Mouse (Mus musculus): ENCODE measurements around the gene Clstn2. TPM values are rescaled to one million over a fixed set of nuclear protein-coding genes. Genes with fewer than 3 reads are reported as not detected.

Gene Clstn2
- polyA plus RNA-seq (2016; fragmentation: Nextera tagmentation; extraction: Ambion mirVana), result 0.96 and 1.0 TPM in 2 replicates

DNA sequence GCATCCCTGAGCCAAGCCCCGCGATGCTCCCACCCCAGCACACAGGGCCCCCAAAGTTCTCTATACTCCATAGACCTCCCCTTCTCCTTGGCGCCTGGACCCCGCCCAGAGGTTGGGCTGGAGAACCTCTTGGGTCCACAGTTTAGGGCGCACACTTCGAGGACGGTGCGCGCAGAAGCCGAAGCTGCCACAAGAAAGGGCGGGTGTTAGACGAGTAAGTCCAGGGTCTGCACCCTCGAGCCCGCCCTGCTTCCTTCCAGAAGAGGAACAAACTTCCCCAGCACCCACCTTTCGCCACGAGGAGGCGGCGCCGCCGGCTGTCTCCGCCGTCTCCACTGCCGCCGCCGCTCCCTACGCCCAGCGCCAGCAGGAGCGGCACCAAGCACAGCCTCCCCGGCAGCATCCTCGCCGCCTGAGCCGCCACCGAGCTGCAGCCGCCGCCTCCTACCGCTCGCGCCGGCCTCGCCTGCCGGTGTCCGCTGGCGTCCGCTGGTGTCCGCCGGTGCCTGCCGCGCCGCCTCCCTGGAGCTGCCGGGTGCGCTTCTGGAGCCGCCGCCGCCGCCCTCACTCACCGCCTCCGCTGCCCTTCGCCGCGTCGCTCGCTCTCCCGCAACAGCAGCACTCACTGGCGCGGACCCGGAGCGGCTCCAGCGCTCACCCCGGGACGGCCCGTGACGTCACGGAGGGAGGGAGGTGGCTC lies at the start of gene Clstn2:
Clstn2 (minus strand) TSS at position 609 of the 700 bp plus-strand sequence.
- H3K9me3 ChIP-seq (replicated peaks), result no peaks in the 10 kb centered on the region
- H3K4me1 ChIP-seq, result peaks cover 19% of the 10 kb centered on the region
- DNase-seq (ENCODE audit: low spot score), result peak; percentile 88
- under 1% methylated on average over 73 of the region's 73 CpGs for whole genome bisulfite sequencing
- peak within 1 kb of the TSS; percentile 64 for H3K4me3 ChIP-seq
- H3K27ac ChIP-seq (replicated peaks), result peak within 1 kb of the TSS; percentile 77
- H3K27me3 ChIP-seq (ENCODE audit: low read depth, poor library complexity, severe bottlenecking), result peaks cover 46% of the 10 kb centered on the region
- H3K36me3 ChIP-seq, result no peaks in the 10 kb centered on the region

GRCm38 (mm10) chr9:98067767-98068166 lies 34.8 kb upstream of the Clstn2 start:
- Histone ChIP-seq H3K27ac (replicated peaks) (no peak overlapping the region), H3K27me3 (ENCODE audit: low read depth, poor library complexity, severe bottlenecking) (no peaks in the 10 kb centered on the region), H3K4me1 (no peaks in the 10 kb centered on the region), H3K4me3 (no peak overlapping the region), H3K36me3 (no peaks in the 10 kb centered on the region), H3K9me3 (replicated peaks) (no peaks in the 10 kb centered on the region)
- 89% methylated on average over 5 of the region's 5 CpGs for WGBS
- DNase-seq (ENCODE audit: low spot score), result no peak

DNA sequence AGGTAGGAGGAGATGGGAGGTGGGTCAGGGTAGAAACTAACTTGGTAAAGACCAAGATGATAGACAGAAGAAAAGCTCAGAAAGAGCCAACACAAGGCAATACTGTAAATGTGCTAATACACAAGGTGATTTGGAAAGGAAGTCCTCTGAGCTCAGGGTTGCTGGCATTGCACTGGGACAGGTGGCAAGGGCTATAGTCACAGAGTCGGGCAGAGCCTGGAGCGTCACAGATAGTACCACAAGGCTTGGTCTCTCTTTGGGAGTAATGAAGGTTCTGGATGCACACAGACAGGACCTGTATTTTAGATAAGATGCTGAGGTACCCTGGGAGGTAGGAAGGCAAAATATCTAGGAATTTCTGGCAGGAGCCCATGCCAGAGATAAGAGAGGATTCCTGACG lies 28.7 kb upstream of the Clstn2 start:
- H3K4me1 ChIP-seq, result no peaks in the 10 kb centered on the region
- no peak overlapping the region for H3K27ac ChIP-seq (replicated peaks)
- no peak for DNase-seq (ENCODE audit: low spot score)
- H3K9me3 ChIP-seq (replicated peaks), result no peaks in the 10 kb centered on the region
- no peaks in the 10 kb centered on the region for H3K36me3 ChIP-seq
- no peak overlapping the region for H3K4me3 ChIP-seq
- 86% methylated on average over 3 of the region's 3 CpGs for WGBS
- no peaks in the 10 kb centered on the region for H3K27me3 ChIP-seq (ENCODE audit: low read depth, poor library complexity, severe bottlenecking)

- WGBS, result 96% methylated on average over 2 of the region's 2 CpGs
- no peaks in the 10 kb centered on the region for H3K4me1 ChIP-seq
- no peak for DNase-seq (ENCODE audit: low spot score)
- H3K27me3 ChIP-seq (ENCODE audit: low read depth, poor library complexity, severe bottlenecking), result no peaks in the 10 kb centered on the region
- no peak overlapping the region for H3K27ac ChIP-seq (replicated peaks)
- no peaks in the 10 kb centered on the region for H3K9me3 ChIP-seq (replicated peaks)
- no peak overlapping the region for H3K4me3 ChIP-seq
- H3K36me3 ChIP-seq, result no peaks in the 10 kb centered on the region
Observed at GRCm38 (mm10) chr9:98057291-98057690, 24.3 kb upstream of the Clstn2 start.

DNA sequence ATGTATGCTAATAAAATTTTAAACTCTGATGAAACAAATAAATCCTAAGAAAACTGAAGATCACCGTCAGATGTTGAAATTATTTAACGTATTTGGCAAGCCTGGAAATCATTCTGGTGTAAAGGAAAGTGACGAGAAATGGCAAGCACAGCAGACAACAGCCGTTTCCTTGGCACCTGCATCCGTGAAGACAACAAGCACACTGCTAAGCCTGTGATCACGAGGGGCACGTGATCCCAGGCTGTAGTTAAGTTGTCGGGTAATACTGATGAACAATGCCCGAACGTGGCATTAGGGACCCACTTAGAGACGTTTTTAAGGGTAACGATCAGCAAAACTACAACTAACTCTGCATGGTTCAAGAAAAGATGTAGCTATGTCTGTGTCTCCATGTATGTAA lies 18.4 kb upstream of the Clstn2 start:
- WGBS, result 84% methylated on average over 12 of the region's 12 CpGs
- Histone ChIP-seq H3K27ac (replicated peaks) (no peak overlapping the region), H3K27me3 (ENCODE audit: low read depth, poor library complexity, severe bottlenecking) (no peaks in the 10 kb centered on the region), H3K36me3 (no peaks in the 10 kb centered on the region), H3K4me3 (no peak overlapping the region), H3K4me1 (no peaks in the 10 kb centered on the region), H3K9me3 (replicated peaks) (no peaks in the 10 kb centered on the region)
- DNase-seq (ENCODE audit: low spot score), result no peak

DNA sequence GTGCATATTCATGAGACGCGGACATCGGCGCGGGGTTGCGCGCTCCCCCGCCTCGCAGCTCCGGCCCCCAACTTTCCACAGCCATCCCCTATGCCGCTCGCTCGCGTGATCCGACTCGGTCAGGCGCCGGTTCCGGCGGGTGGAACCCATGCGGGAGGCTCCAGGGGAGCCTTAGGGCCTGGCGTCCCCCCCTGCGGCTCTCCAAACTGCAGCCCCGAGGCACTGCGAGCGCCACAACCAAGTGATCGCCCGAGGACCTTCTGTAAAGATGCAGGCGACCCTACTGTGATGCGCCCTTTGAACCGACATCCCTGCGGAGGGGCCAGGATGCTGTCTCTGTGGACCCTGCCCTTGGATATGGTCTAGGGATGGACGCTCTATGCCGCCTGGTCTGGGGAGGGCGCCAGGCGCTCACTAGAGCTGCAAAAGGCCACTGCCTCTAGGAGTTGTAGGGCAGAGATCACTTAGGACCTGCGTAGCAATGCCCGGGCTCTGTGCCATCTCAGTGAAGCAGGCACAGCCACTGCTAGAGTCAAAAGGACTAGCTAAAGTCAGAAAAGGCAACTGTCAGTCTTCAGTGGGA lies 383 bp upstream of the Clstn2 start:
- DNase-seq (ENCODE audit: low spot score), result no peak
- H3K27ac ChIP-seq (replicated peaks), result peak overlapping the region; percentile 77

DNA sequence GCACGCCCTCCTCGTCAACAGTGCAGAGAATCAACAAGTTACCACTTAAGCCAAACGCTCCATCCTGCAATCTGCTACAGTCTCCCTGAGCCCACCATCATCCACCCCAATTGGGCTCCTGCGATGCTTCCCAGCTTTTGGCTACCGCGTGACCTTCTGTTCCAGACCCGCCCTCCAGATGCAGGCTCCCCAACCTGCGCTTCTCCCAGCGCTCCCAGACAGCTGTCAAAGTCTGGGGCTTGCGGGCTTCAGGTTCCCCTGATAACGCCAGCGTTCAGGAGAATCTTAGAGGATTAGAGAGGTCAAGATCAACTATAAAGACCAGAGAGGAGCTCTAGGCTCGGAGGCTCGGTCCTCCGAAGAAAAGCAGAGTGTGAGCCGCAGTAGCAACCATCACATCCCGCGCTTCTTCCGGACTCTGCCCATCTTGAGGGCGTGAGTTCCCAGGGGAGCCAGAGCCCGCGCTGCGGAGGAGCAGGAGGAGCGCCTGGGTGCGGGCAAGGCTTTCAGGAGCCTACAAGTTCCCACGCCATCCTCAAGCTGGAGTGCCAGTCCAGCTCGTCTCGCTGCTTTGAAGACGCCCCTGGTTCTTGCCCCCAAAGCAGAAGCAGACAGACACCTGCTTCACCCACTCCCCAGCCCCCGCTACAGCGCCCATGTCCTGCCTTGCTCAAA lies 946 bp downstream of the Clstn2 start:
- H3K4me3 ChIP-seq, result peak overlapping the region; percentile 64
- H3K9me3 ChIP-seq (replicated peaks), result no peaks in the 10 kb centered on the region
- H3K27ac ChIP-seq (replicated peaks), result peak overlapping the region; percentile 77; the same call in 1 of the 2 replicates
- WGBS, result under 1% methylated on average over 31 of the region's 31 CpGs
- no peaks in the 10 kb centered on the region for H3K36me3 ChIP-seq
- H3K4me1 ChIP-seq, result peaks cover 19% of the 10 kb centered on the region
- peak; percentile 42 for DNase-seq (ENCODE audit: low spot score)
- peaks cover 46% of the 10 kb centered on the region for H3K27me3 ChIP-seq (ENCODE audit: low read depth, poor library complexity, severe bottlenecking)

More for the DNA sequence above, 383 bp upstream of the Clstn2 start:
- Histone ChIP-seq H3K4me1 (peaks cover 19% of the 10 kb centered on the region), H3K36me3 (no peaks in the 10 kb centered on the region), H3K4me3 (peak overlapping the region; percentile 64), H3K27me3 (ENCODE audit: low read depth, poor library complexity, severe bottlenecking) (peaks cover 46% of the 10 kb centered on the region), H3K9me3 (replicated peaks) (no peaks in the 10 kb centered on the region)
- under 1% methylated on average over 38 of the region's 38 CpGs for WGBS

DNA sequence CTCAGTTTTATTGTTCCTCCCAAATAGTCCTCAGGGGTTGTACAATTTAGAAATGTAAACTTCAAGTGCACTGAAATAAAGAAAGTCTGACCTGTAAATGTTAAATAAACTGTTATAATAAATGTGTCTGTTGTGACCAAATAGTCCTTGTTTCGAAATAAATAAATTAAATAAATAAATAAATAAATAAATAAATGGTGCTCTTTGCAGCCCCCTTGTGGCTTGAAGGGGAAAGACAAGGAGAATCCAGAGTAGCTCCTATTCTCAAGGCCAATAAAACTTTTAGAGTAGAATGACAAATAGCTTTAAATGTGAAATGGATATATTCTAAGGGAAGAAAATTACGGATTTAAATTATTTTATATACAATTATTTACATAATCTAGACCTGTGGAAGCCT lies 2.3 kb downstream of the Clstn2 start:
- Histone ChIP-seq H3K36me3 (no peaks in the 10 kb centered on the region), H3K4me3 (no peak overlapping the region), H3K27ac (replicated peaks) (no peak overlapping the region), H3K4me1 (peaks cover 19% of the 10 kb centered on the region), H3K27me3 (ENCODE audit: low read depth, poor library complexity, severe bottlenecking) (peaks cover 46% of the 10 kb centered on the region), H3K9me3 (replicated peaks) (no peaks in the 10 kb centered on the region)
- WGBS, result 23% methylated on average over 2 of the region's 2 CpGs
- DNase-seq (ENCODE audit: low spot score), result no peak

- Histone ChIP-seq H3K36me3 (no peaks in the 10 kb centered on the region), H3K27ac (replicated peaks) (no peak overlapping the region), H3K27me3 (ENCODE audit: low read depth, poor library complexity, severe bottlenecking) (no peaks in the 10 kb centered on the region; the same call in 1 of the 2 replicates), H3K4me3 (no peak overlapping the region), H3K4me1 (no peaks in the 10 kb centered on the region), H3K9me3 (replicated peaks) (no peaks in the 10 kb centered on the region)
- WGBS, result 80% methylated on average over 3 of the region's 3 CpGs
- no peak for DNase-seq (ENCODE audit: low spot score)
Observed at GRCm38 (mm10) chr9:98025548-98025947, 7.4 kb downstream of the Clstn2 start.

DNA sequence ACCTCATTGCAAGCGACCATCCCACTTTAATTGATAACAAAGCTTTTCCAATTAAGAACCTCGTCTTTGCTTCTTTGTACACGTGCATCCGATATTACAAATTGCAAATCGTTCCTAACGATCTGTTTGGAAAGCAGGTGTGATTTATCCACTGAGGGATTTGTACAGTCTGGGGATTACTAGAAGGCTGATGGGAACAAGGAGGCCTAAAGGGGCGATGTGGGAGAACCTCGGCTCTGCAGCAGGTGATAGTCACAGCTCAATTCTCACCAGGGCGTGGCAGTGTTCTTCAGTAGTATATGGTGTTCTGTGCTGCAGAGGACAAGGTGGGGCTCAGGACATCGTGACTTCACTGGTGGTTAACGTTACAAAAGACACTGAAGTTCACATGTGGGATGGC lies 9.9 kb downstream of the Clstn2 start:
- Histone ChIP-seq H3K27ac (replicated peaks) (no peak overlapping the region), H3K4me1 (no peaks in the 10 kb centered on the region), H3K4me3 (no peak overlapping the region), H3K9me3 (replicated peaks) (no peaks in the 10 kb centered on the region), H3K36me3 (no peaks in the 10 kb centered on the region), H3K27me3 (ENCODE audit: low read depth, poor library complexity, severe bottlenecking) (no peaks in the 10 kb centered on the region)
- DNase-seq (ENCODE audit: low spot score), result no peak
- 88% methylated on average over 11 of the region's 11 CpGs for WGBS

DNA sequence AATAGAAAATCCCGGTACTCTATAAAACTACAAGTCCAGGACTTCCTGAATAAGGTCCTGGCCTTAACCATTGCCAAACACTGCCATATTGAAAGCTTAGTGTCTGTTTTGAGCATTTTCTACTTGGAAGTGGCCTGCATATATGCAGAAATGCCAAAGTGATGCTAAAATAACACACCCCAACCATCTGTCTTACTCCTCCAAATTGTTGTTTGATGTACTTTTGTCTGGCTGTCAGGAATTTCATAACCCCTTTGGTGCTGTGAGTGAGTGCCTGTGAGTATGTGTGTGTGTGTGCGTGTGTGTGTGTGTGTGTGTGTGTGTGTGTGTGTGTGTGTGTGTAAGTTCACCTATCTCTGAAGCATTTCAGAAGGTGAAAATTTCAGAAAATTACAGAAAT lies 13.1 kb downstream of the Clstn2 start:
- no peaks in the 10 kb centered on the region for H3K27me3 ChIP-seq (ENCODE audit: low read depth, poor library complexity, severe bottlenecking)
- no peak overlapping the region for H3K4me3 ChIP-seq
- no peaks in the 10 kb centered on the region for H3K9me3 ChIP-seq (replicated peaks)
- no peak overlapping the region for H3K27ac ChIP-seq (replicated peaks)
- peaks cover 11% of the 10 kb centered on the region; the same call in 1 of the 2 replicates for H3K4me1 ChIP-seq
- no peaks in the 10 kb centered on the region for H3K36me3 ChIP-seq
- 85% methylated on average over 2 of the region's 2 CpGs for WGBS
- DNase-seq (ENCODE audit: low spot score), result no peak

DNA sequence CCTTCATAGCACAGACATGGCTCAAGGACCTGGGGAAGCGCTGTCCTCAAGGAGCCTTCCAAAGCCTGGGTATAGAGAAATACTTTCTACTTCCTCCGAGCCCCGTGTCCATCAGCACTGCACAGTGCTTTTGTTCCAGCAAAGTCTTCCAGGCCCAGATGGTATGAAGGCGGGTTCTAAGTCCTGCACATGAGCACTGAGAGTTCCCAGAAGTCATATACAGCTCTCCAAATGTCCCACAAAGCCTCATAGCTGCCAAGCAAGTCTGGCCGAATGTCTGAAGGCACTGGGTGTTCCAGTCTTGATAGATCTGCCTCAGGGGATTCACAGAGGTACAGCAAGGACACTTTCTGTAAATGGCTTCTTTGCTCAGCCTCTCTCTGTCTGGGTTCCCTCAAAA lies 14.3 kb downstream of the Clstn2 start:
- 85% methylated on average over 5 of the region's 5 CpGs for WGBS
- no peak for DNase-seq (ENCODE audit: low spot score)

DNA sequence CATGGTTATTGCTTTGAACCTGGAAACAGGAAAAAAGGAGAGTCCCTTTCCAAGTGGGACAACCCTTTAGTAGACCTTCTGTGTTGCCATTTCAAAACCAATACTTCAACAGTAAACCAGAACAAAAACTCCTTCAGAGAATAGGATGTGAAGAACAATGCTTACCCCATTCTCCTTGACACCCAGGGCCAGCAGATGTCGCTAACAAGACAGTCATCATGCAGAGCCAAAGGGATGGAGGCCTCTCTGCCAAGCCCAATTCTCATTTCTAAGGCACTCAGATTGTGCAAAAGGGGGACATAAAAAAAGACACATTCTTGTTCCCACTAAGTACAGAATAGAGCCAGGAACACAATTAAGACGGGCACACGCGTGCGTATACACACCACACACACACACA lies 16.4 kb downstream of the Clstn2 start:
- H3K4me1 ChIP-seq, result peaks cover 11% of the 10 kb centered on the region; the same call in 1 of the 2 replicates
- no peaks in the 10 kb centered on the region for H3K36me3 ChIP-seq
- H3K4me3 ChIP-seq, result no peak overlapping the region
- no peak overlapping the region for H3K27ac ChIP-seq (replicated peaks)
- no peaks in the 10 kb centered on the region for H3K27me3 ChIP-seq (ENCODE audit: low read depth, poor library complexity, severe bottlenecking)
- no peak for DNase-seq (ENCODE audit: low spot score)
- H3K9me3 ChIP-seq (replicated peaks), result no peaks in the 10 kb centered on the region
- 84% methylated on average over 5 of the region's 5 CpGs for WGBS

More for the DNA sequence above, 14.3 kb downstream of the Clstn2 start:
- Histone ChIP-seq H3K4me3 (no peak overlapping the region), H3K36me3 (no peaks in the 10 kb centered on the region), H3K4me1 (peaks cover 11% of the 10 kb centered on the region; the same call in 1 of the 2 replicates), H3K27me3 (ENCODE audit: low read depth, poor library complexity, severe bottlenecking) (no peaks in the 10 kb centered on the region), H3K9me3 (replicated peaks) (no peaks in the 10 kb centered on the region), H3K27ac (replicated peaks) (no peak overlapping the region)
